Comparison of ENCODE assay signal across 11 mouse cellular contexts in genomic region chr17:72021733-72022669, GRCm38 (mm10).
DNase-seq lines count a peak whose midpoint lies in the region; ATAC-seq and TF ChIP-seq lines count a peak whose summit lies in the region.
"Had no signal": no experiment of that assay in that cellular context is flagged by ENCODE, and none has a peak within 500 bp of the region (broad histone marks: within the 10 kb centered on the region; RNA-seq: fewer than 3 reads in every experiment).

No protein-coding gene starts in this region.

- peak; percentile 26; the same call in 1 of the 2 replicates for ATAC-seq in forebrain, embryonic 15.5 days (replicated peaks)
- no peak for ATAC-seq in forebrain, embryonic 12.5 days (ENCODE audit: low FRiP score)
- peak; percentile 56; the same call in 1 of the 2 replicates for ATAC-seq in neural tube, embryonic 14.5 days (ENCODE audit: low read depth)

- no peak for DNase-seq in neural tube, embryonic 10.5 days (ENCODE audit: extremely low spot score, low spot score)
- peak; percentile 85 for DNase-seq in kidney, postnatal 10 days
- no peak for DNase-seq in gastrocnemius, adult 8-10 months (ENCODE audit: low spot score in 2 of 2)
- no peak for DNase-seq in cerebellum, adult 11-12 months
- DNase-seq: heart, postnatal 36 days had no signal

- no peaks in the 10 kb centered on the region for H3K9me3 ChIP-seq in forebrain, embryonic 15.5 days
- H3K9me3 ChIP-seq in forebrain, embryonic 12.5 days: no peaks in the 10 kb centered on the region
- H3K9me3 ChIP-seq in neural tube, embryonic 14.5 days (ENCODE audit: control insufficient read depth, low read length): no peaks in the 10 kb centered on the region
- H3K9me3 ChIP-seq: midbrain, embryonic 12.5 days had no signal

- H3K4me3 ChIP-seq in forebrain, embryonic 15.5 days: no peak overlapping the region
- no peak overlapping the region for H3K4me3 ChIP-seq in forebrain, embryonic 12.5 days (replicated peaks)
- no peak overlapping the region for H3K4me3 ChIP-seq in neural tube, embryonic 14.5 days (ENCODE audit: low read depth, low read length)
- no peak overlapping the region for H3K4me3 ChIP-seq in myocyte
- H3K4me3 ChIP-seq: midbrain, embryonic 12.5 days had no signal

- no peaks in the 10 kb centered on the region for H3K36me3 ChIP-seq in forebrain, embryonic 15.5 days
- no peaks in the 10 kb centered on the region for H3K36me3 ChIP-seq in forebrain, embryonic 12.5 days (replicated peaks)
- no peaks in the 10 kb centered on the region for H3K36me3 ChIP-seq in neural tube, embryonic 14.5 days (ENCODE audit: control insufficient read depth, insufficient read depth, low read length)
- no peaks in the 10 kb centered on the region for H3K36me3 ChIP-seq in myocyte (ENCODE audit: control insufficient read depth, insufficient read depth)
- H3K36me3 ChIP-seq: midbrain, embryonic 12.5 days had no signal

- no peak overlapping the region for H3K9ac ChIP-seq in forebrain, embryonic 15.5 days (replicated peaks)
- H3K9ac ChIP-seq in forebrain, embryonic 12.5 days: no peak overlapping the region
- no peak overlapping the region for H3K9ac ChIP-seq in neural tube, embryonic 14.5 days (replicated peaks; ENCODE audit: low read depth, low read length)
- H3K9ac ChIP-seq: midbrain, embryonic 12.5 days had no signal

- no peak overlapping the region for H3ac ChIP-seq in myocyte (ENCODE audit: control insufficient read depth, insufficient read length)

- peaks cover 14% of the 10 kb centered on the region for H3K4me1 ChIP-seq in forebrain, embryonic 15.5 days
- no peaks in the 10 kb centered on the region for H3K4me1 ChIP-seq in forebrain, embryonic 12.5 days
- H3K4me1 ChIP-seq in neural tube, embryonic 14.5 days (ENCODE audit: control insufficient read depth, insufficient read depth, low read length): no peaks in the 10 kb centered on the region

- no peak overlapping the region for H3K4me2 ChIP-seq in forebrain, embryonic 15.5 days (replicated peaks)
- H3K4me2 ChIP-seq in forebrain, embryonic 12.5 days: no peak overlapping the region
- H3K4me2 ChIP-seq in neural tube, embryonic 14.5 days (ENCODE audit: low read depth, low read length): no peak overlapping the region
- peak overlapping the region; percentile 42 for H3K4me2 ChIP-seq in myocyte (ENCODE audit: low read depth)
- H3K4me2 ChIP-seq: liver, embryonic 11.5 days; midbrain, embryonic 12.5 days had no signal

- no peak overlapping the region for H3K27ac ChIP-seq in forebrain, embryonic 15.5 days (replicated peaks)
- no peak overlapping the region for H3K27ac ChIP-seq in forebrain, embryonic 12.5 days
- H3K27ac ChIP-seq in neural tube, embryonic 14.5 days (ENCODE audit: low read depth, low read length): no peak overlapping the region
- H3K27ac ChIP-seq: midbrain, embryonic 12.5 days had no signal

- 61% methylated on average over 10 of the region's 10 CpGs for WGBS in forebrain, embryonic 15.5 days
- WGBS in forebrain, embryonic 12.5 days: 78% methylated on average over 10 of the region's 10 CpGs
- WGBS in neural tube, embryonic 14.5 days: 77% methylated on average over 10 of the region's 10 CpGs

- no peaks in the 10 kb centered on the region for H3K79me2 ChIP-seq in myocyte (ENCODE audit: control insufficient read depth, insufficient read depth)

- TF ChIP-seq POLR2A in myocyte (IDR thresholded peaks at IDR 0.05; ENCODE audit: insufficient read length, low read depth): no peak

- H3K27me3 ChIP-seq in forebrain, embryonic 15.5 days: no peaks in the 10 kb centered on the region
- no peaks in the 10 kb centered on the region; the same call in 1 of the 2 replicates for H3K27me3 ChIP-seq in forebrain, embryonic 12.5 days
- no peaks in the 10 kb centered on the region for H3K27me3 ChIP-seq in neural tube, embryonic 14.5 days (ENCODE audit: control insufficient read depth, insufficient read depth, low read length)
- H3K27me3 ChIP-seq in myocyte (ENCODE audit: control insufficient read depth, insufficient read depth, insufficient read length): no peaks in the 10 kb centered on the region
- H3K27me3 ChIP-seq: midbrain, embryonic 12.5 days had no signal

TF ChIP-seq in myocyte, 11 proteins besides CTCF, POLR2A, EP300 and RAD21:
- TF ChIP-seq SRF (IDR thresholded peaks at IDR 0.05; ENCODE audit: control insufficient read depth, insufficient read length, low read depth) (no peak), MYOD1 (IDR thresholded peaks at IDR 0.05; ENCODE audit: control insufficient read depth in 1 of 3, insufficient read length in 2 of 3, low read depth in 2 of 3) (no peak), TCF3 (IDR thresholded peaks at IDR 0.05; ENCODE audit: insufficient read length, low read depth) (no peak), USF1 (IDR thresholded peaks at IDR 0.05; ENCODE audit: low read depth) (no peak), CEBPB (IDR thresholded peaks at IDR 0.05; ENCODE audit: insufficient read depth, poor library complexity, severe bottlenecking) (no peak), MAX (IDR thresholded peaks at IDR 0.05; ENCODE audit: low read depth) (no peak), TCF12 (IDR thresholded peaks at IDR 0.05; ENCODE audit: insufficient read depth, poor library complexity, severe bottlenecking) (no peak), REST (IDR thresholded peaks at IDR 0.05; ENCODE audit: insufficient read depth, insufficient read length) (no peak), MYOG (IDR thresholded peaks at IDR 0.05; ENCODE audit: control insufficient read depth in 1 of 3, insufficient read depth in 1 of 3, insufficient read length in 2 of 3, low read depth in 2 of 3) (no peak), POLR2AphosphoS2 (IDR thresholded peaks at IDR 0.05; ENCODE audit: insufficient read length, low read depth) (no peak), E2F4 (IDR thresholded peaks at IDR 0.05; ENCODE audit: insufficient read depth) (no peak)
